Mouse (Mus musculus) heart, postnatal 4 days (tissue): ENCODE data around the gene Ces3b. TPM values are rescaled to one million over a fixed set of nuclear protein-coding genes. Genes with fewer than 3 reads are reported as not detected.

Experiments used
- total RNA-seq, 2 experiments: library from RNA; stranded (reverse); gene quantifications; 2 replicates each; pipeline ENCODE4 v1.2.3; 2021

Gene Ces3b
- total RNA-seq, 2 experiments from 2014 or later, result not detected

Other genes starting within 250 kb of the Ces3b start
- gene Ces2c, start 236.7 kb upstream of the Ces3b start, total RNA-seq, result not detected
- under 1 TPM; 0.57 to 0.59 TPM for gene Ces2e, start 157.5 kb upstream of the Ces3b start, total RNA-seq
- under 1 TPM in 1 of 2 experiments, not detected in 1; 0.10 TPM for gene Ces2f, start 136.4 kb upstream of the Ces3b start, total RNA-seq
- gene Ces2g, start 122.0 kb upstream of the Ces3b start, total RNA-seq, result 1 to 10 TPM; 3.6 to 3.9 TPM
- not detected for gene Ces2h, start 82.9 kb upstream of the Ces3b start, total RNA-seq
- not detected for gene Ces3a, start 35.2 kb upstream of the Ces3b start, total RNA-seq
- not detected for gene Ces4a, start 48.0 kb downstream of the Ces3b start, total RNA-seq
- 10 to 100 TPM; 44.7 to 46.9 TPM for gene Cbfb, start 86.9 kb downstream of the Ces3b start, total RNA-seq
- gene D230025D16Rik, start 141.4 kb downstream of the Ces3b start, total RNA-seq, result 10 to 100 TPM; 14.3 to 16.7 TPM
- gene B3gnt9, start 171.4 kb downstream of the Ces3b start, total RNA-seq, result 1 to 10 TPM; 9.0 TPM
- gene Tradd, start 180.9 kb downstream of the Ces3b start, total RNA-seq, result 10 to 100 TPM in 1 of 2 experiments, 1 to 10 TPM in 1; 9.4 to 10.1 TPM
- gene Fbxl8, start 180.9 kb downstream of the Ces3b start, total RNA-seq, result 1 to 10 TPM; 3.7 TPM
- 1 to 10 TPM in 1 of 2 experiments, under 1 TPM in 1; 0.81 to 1.5 TPM for gene Hsf4, start 186.0 kb downstream of the Ces3b start, total RNA-seq
- gene Nol3, start 192.4 kb downstream of the Ces3b start, total RNA-seq, result 10 to 100 TPM in 1 of 2 experiments, 1 to 10 TPM in 1; 9.9 to 11.0 TPM
- gene 4931428F04Rik, start 206.1 kb downstream of the Ces3b start, total RNA-seq, result 1 to 10 TPM; 6.0 to 7.5 TPM
- gene Exoc3l, start 212.3 kb downstream of the Ces3b start, total RNA-seq, result 10 to 100 TPM; 11.2 to 15.6 TPM
- 10 to 100 TPM; 29.5 to 32.4 TPM for gene E2f4, start 213.9 kb downstream of the Ces3b start, total RNA-seq
- gene Elmo3, start 221.8 kb downstream of the Ces3b start, total RNA-seq, result 1 to 10 TPM; 1.5 to 2.1 TPM
- 1 to 10 TPM; 2.5 to 2.7 TPM for gene Lrrc29, start 242.5 kb downstream of the Ces3b start, total RNA-seq
- 10 to 100 TPM; 29.8 to 32.3 TPM for gene Tmem208, start 242.6 kb downstream of the Ces3b start, total RNA-seq